Mouse (Mus musculus) CH12.LX (cell line): ENCODE results near the gene E130114P18Rik.

Experiments
- CTCF ChIP-seq, 2 experiments: IDR thresholded peaks in 1 of 2; conservative IDR thresholded peaks in 1 of 2; 2 replicates each; pipeline ENCODE4 v1.5.1; 2011 to 2012; ENCODE audit warnings: low read depth in 2 of 2, low read length in 2 of 2, improper control_type of control experiment in 1 of 2, inconsistent platforms in 1 of 2, mild to moderate bottlenecking in 1 of 2, moderate library complexity in 1 of 2
- MAFK ChIP-seq: IDR thresholded peaks from 2 replicates; pipeline ENCODE4 v1.6.1; 2011; ENCODE audit warnings: low read length, improper control_type of control experiment; ENCODE audit not compliant: insufficient replicate concordance
- MAZ ChIP-seq: IDR thresholded peaks from 2 replicates; pipeline ENCODE4 v1.6.1; 2012; ENCODE audit warnings: low read depth, mild to moderate bottlenecking, inconsistent platforms, low read length, improper control_type of control experiment, moderate library complexity
- POLR2A ChIP-seq: IDR thresholded peaks from 2 replicates; pipeline ENCODE4 v1.6.1; 2011; ENCODE audit warnings: low read depth, mild to moderate bottlenecking, improper control_type of control experiment, low read length
- UBTF ChIP-seq: IDR thresholded peaks from 2 replicates; pipeline ENCODE4 v1.6.1; 2012; ENCODE audit warnings: low read depth, mild to moderate bottlenecking, inconsistent platforms, low read length, improper control_type of control experiment, moderate library complexity
- USF1 ChIP-seq: IDR thresholded peaks from 2 replicates; pipeline ENCODE4 v1.6.1; 2014; ENCODE audit warnings: low read depth, mild to moderate bottlenecking, inconsistent platforms, low read length, improper control_type of control experiment

DNA sequence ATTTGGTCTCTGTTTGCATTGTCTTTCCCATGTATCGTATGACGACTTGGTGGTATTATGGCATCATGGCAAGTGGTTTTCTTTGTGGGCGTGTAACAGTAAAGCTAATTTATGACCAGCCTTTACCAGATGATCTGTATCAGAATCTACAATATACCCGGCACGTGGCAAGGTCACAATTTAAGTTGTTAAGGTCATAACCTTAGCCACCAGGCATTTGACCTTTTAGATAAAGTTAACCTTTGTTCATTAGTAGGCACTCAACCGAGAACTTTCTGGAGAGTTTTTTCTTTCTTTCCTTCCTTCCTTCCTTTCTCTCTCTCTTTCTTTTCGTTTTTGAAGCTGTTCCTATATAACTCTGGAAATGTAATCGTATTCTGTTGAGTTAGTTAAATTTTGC, 8.7 kb upstream of the E130114P18Rik start:
- TF ChIP-seq MAFK (no peak), UBTF (no peak), CTCF (conservative IDR thresholded peaks at IDR 0.05 in 1 of 2, IDR thresholded peaks at IDR 0.05 in 1 of 2; ENCODE audit: low read depth in 2 of 2, low read length in 2 of 2) (no peak), USF1 (no peak), POLR2A (no peak), MAZ (no peak)
